Mouse (Mus musculus) testis, adult 2 months (tissue): Measurements from ENCODE around the gene B3gnt3.

ENCODE experiments used
- CTCF ChIP-seq: fragments of 200-500 bp; IDR thresholded peaks from 2 replicates; pipeline ENCODE4 v1.5.1; 2012; ENCODE audit warnings: low read depth, mild to moderate bottlenecking, inconsistent platforms, low read length, moderate library complexity; ENCODE audit not compliant: control insufficient read depth, insufficient read depth, insufficient replicate concordance
- POLR2A ChIP-seq: fragments of 200-500 bp; IDR thresholded peaks from 2 replicates; pipeline ENCODE4 v1.6.1; 2012; ENCODE audit warnings: low read depth, mild to moderate bottlenecking, inconsistent platforms, low read length, moderate library complexity; ENCODE audit not compliant: control insufficient read depth

GRCm38 (mm10) chr8:71665331-71666130 lies 36.1 kb downstream of the B3gnt3 start:
- TF ChIP-seq CTCF, result no peak
- TF ChIP-seq POLR2A, result no peak
